Mouse (Mus musculus) left cerebral cortex, adult 11 months (tissue): ENCODE measurements around the gene Pigm.

Source experiments
- DNase-seq: peaks from one replicate; pipeline ENCODE4 v3.0.0; 2022; ENCODE audit warnings: low spot score

Gene Pigm

GRCm38 (mm10) chr1:172376198-172376667 lies at the start of gene Pigm:
Gene Pigm, plus strand, starts transcription at chr1:172376546.
- peak; percentile 96 for DNase-seq

GRCm38 (mm10) chr1:172326684-172327083 lies 49.7 kb upstream of the Pigm start:
- DNase-seq: no peak

- no peak for DNase-seq
These were observed 48.9 kb upstream of the Pigm start for GRCm38 (mm10) chr1:172327206-172328001.

- no peak for DNase-seq
These were observed 48.3 kb upstream of the Pigm start for GRCm38 (mm10) chr1:172328041-172328440.

GRCm38 (mm10) chr1:172328461-172328860 lies 47.9 kb upstream of the Pigm start:
- no peak for DNase-seq

GRCm38 (mm10) chr1:172329131-172329530 lies 47.2 kb upstream of the Pigm start, which contains the start of gene Kcnj9:
Gene Kcnj9, minus strand, starts transcription at chr1:172329318.
- DNase-seq: no peak

- DNase-seq: no peak
These were observed 46.7 kb upstream of the Pigm start for GRCm38 (mm10) chr1:172329616-172330015.

GRCm38 (mm10) chr1:172331422-172331947 lies 44.9 kb upstream of the Pigm start:
- DNase-seq: no peak

GRCm38 (mm10) chr1:172332925-172333324 lies 43.4 kb upstream of the Pigm start:
- no peak for DNase-seq

- DNase-seq: no peak
These were observed 42.8 kb upstream of the Pigm start for GRCm38 (mm10) chr1:172333512-172333911.

GRCm38 (mm10) chr1:172335804-172336203 lies 40.5 kb upstream of the Pigm start:
- DNase-seq: no peak

GRCm38 (mm10) chr1:172337411-172338185 lies 38.7 kb upstream of the Pigm start:
- DNase-seq: no peak

- DNase-seq: peak; percentile 79
These were observed 35.5 kb upstream of the Pigm start, which contains the start of gene Kcnj10 for GRCm38 (mm10) chr1:172340729-172341321. Gene Kcnj10, plus strand, starts transcription at chr1:172341210.

- no peak for DNase-seq
These were observed 35.0 kb upstream of the Pigm start for GRCm38 (mm10) chr1:172341386-172341785.

- DNase-seq: no peak
These were observed 33.6 kb upstream of the Pigm start for GRCm38 (mm10) chr1:172342729-172343128.

GRCm38 (mm10) chr1:172343914-172344313 lies 32.4 kb upstream of the Pigm start:
- DNase-seq: no peak

- DNase-seq: no peak
These were observed 31.5 kb upstream of the Pigm start for GRCm38 (mm10) chr1:172344820-172345219.

GRCm38 (mm10) chr1:172346707-172347106 lies 29.6 kb upstream of the Pigm start:
- no peak for DNase-seq

- DNase-seq: no peak
These were observed 29.0 kb upstream of the Pigm start for GRCm38 (mm10) chr1:172347382-172347781.

- no peak for DNase-seq
These were observed 26.8 kb upstream of the Pigm start for GRCm38 (mm10) chr1:172349504-172349903.

GRCm38 (mm10) chr1:172349916-172350812 lies 26.2 kb upstream of the Pigm start:
- DNase-seq: peak; percentile 79
